Mouse (Mus musculus) gonadal fat pad, adult 2 months (tissue): ENCODE results near the gene Agxt. TPM values are rescaled to one million over a fixed set of nuclear protein-coding genes. Genes with fewer than 3 reads are reported as not detected.

Experiments used
- DNase-seq: peaks from one replicate; pipeline ENCODE4 v3.0.0-alpha.2; 2012; ENCODE audit warnings: low read depth
- polyA plus RNA-seq: library from polyadenylated mRNA; depleted of rRNA; stranded (reverse); fragments of >200 nt; gene quantifications from 2 replicates; pipeline ENCODE4 v1.2.3, GENCODE M21; 2012

The Agxt gene
- polyA plus RNA-seq, 1 experiment: not detected

DNA sequence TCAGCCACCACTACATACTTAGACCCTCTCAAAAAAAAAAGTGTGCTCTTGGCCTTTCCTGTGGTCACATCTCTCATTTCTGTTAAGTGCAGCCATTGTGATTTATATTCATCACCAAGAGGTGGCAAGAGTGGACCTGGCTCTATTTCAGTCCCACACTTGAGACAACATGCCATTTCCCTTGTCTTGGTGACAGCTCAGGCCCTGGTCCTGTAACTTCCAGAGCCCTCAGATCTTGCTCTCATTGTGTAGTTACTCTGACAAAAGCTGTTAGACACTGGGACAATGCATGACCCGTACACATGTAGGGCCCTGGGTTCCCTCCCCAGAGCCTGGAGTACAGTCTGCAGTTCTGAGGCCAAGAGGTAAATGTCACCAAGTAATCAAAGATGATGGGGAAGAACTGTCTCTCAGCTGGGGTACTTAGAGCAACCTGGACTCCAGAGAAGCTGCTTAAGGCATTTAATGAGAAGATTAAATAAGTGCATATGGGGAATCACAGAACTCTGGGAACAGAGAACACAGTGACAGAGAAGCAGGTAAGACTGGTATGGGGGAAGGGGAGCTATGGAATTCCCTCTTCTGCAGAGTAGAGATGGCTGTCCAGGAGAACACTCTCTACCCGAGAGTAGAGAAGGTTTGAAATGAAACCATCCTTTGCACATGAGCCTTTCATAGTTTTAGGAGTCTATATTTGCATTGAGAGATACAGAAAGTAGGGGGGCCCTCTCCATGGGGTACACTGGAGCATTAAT lies 16.0 kb downstream of the Agxt start:
- no peak for DNase-seq

DNA sequence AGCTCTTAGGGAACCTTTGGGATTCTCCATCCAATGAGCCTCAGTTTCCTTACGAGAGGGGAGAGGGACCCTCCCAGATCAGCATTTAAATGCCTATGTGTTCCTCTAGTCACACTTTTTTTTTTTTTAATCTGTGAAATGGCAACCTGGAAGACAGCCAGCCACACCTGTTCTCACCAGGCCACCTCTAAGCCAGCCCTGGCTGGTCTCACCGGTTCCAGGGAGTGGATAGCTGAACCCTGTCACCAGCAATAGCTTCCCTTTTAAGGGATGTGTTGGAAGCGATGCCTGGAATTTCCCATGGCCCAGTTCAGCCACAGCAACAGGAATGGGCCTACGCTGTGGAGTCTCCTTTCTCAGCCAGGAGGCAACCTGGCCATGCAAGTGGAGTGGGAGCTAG lies 22.5 kb downstream of the Agxt start:
- DNase-seq: no peak

DNA sequence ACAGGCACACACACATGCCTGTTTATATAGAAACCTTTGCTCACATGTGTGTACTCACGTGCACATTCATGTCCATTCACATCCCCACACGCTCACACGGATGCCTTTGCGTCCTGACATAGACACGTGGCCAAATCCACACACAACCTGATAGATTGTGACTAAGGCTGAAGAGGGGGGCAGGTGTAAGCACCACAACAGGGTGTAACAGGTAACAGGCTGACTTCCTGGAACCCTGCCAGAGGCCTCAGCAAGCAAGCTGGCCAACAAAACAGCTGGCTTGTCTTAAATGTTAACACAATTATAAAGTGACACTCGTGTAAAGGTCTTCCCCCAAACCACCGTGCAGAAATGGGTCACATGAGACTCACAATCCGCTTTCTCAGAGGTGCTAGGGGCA lies 23.9 kb downstream of the Agxt start:
- no peak for DNase-seq

DNA sequence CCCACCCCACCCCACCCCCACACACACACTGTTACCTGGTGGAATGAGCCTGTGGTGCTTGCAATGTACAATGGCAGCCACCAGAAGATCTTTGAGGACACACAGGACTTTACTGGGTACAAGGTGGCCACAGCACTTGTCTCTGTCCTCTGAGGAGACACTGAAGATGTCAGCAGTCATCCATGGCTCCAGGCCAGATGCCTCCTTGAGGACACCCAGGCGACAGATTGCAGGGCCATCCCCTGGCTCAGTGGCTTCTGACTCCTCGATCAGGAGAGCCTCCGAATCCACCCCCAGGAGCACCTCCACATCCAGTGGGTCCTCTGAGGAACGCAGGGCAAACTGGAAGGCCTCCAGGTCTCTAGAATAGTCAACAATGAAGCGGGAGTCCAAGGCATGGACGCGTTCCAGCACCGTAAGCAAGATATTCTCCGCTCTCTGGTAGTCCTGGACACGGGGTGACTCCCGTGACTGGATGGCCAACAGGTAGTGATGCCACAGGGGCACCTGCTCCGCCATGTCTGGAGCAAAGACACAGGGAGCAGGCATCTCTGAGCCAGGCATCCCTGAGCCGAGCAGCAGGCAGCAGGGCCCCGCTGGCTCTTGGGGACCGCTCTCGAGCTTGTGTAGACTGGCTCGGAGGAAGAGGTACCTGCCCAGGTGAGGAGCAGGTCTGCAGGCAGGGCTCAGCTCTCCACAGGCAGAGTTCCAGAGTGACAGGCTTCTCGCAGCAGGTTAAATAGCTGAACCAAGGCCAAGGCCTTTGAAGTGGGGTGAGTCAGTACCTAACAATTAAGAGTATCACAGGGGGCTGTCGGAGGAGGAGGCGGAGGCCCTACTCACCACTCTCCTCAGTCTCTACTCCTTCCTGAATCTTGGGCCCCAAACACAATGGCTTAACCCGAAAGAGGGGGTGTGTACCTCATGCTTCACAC lies 24.8 kb downstream of the Agxt start:
- no peak for DNase-seq

DNA sequence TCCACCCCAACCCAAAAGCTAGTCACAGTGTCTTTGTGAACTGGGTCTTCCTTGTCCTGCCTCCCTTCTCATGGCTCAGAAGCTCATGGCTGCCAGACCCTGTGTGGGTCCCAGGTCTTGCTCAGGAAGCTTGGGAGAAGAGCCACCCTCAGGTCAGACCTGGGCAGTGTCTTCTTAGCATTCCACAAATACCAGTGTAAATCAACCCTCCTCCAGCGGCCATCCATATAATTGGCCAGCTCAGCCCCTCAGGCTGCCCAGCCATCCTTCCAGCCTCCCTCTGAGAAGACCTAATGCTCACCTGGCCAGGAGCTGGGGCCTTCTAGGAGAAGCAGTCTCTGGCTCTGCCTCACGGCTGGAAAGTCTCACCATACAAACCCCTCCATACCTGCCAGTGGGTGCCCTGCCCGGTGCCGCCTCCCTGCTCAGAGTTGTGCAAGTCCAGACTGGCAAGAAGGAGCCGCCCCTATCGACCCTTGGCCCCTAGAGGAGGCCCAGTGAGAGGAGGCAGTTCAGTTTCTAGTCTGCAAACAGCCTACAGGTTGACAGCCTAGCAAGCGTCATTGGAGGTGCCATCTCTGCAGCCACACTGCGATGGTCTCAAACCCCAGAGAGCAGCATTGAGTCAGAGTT lies 25.6 kb downstream of the Agxt start, which contains the start of gene 2310007B03Rik:
TSS of gene 2310007B03Rik (minus strand) at position 448 of the 633 bp plus-strand sequence.
- no peak for DNase-seq

DNA sequence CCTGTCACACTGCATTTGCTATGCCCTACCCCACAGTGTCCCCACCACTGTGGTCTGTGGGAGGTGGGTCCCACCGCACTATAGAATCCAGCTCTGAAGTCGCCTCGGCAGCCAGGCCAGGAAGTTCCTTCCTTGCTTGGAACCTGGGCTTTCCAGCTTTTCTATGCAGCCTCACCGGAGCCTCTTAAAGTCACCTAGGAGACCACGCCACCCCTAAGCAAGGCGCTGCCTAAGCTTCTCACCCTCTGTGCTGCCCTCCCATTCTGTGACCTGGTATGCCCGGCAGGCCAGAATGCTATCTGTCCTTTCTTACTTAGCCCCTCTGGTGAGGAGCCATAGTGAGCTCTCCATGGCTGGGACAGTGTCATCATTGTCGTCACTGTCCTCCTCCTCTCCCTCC lies 26.3 kb downstream of the Agxt start:
- no peak for DNase-seq

DNA sequence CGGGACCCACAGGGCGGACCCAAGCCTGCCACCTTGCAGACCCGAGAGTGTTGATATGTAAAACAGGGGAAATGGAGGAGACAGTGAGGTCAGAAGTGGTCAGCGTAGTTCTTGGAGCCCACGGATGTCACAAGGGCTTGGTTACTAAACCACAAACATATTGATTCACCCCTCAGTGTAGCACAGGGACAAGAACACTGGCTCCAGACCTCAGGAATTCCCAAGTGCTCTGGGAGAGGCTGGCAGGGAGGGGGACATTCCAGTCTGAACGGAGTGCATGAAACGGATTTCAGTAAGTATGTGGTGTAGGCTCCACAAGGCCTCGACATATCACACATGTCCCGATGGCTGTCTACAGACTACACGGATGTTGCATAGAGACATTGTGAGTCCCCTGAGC lies 26.9 kb downstream of the Agxt start:
- DNase-seq: no peak

DNA sequence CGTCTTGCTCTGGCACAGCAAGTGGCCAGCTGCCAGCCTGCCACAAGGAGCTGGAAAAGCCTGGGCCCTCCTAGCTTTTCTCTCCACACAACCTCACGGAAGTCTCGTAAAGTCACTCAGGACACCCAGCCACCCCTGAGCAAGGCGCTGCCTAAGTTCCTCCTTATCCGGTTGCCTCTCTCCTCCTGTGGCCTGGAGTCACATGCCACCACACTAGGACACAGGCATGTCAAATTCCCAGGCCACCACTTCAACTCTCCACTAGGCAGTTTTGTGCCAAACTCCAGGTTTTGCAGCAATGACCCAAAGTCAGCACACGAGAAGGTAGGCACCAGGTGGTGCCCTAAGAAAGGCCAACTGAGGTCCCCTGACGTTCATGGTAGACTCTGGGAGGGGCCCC lies 27.5 kb downstream of the Agxt start:
- DNase-seq: no peak

DNA sequence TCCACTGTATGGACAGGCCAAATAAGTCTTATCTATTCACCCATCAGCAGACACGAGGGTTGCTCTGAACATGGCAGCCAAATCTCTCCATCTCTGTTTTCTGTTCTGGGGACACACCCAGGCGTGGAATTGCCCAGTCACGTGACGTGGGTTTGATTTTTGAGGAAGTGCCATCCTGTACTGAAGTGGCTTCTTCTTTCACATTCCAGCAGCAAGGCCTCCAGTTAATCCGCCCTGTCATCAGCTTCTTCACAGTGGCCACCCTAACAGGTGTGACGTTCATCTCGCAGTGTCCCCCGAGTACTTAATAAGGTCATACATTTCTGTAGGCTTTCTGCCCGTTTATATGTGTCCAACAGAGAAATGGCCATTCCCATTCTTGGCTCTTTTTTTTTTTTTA lies 30.4 kb downstream of the Agxt start:
- no peak for DNase-seq

DNA sequence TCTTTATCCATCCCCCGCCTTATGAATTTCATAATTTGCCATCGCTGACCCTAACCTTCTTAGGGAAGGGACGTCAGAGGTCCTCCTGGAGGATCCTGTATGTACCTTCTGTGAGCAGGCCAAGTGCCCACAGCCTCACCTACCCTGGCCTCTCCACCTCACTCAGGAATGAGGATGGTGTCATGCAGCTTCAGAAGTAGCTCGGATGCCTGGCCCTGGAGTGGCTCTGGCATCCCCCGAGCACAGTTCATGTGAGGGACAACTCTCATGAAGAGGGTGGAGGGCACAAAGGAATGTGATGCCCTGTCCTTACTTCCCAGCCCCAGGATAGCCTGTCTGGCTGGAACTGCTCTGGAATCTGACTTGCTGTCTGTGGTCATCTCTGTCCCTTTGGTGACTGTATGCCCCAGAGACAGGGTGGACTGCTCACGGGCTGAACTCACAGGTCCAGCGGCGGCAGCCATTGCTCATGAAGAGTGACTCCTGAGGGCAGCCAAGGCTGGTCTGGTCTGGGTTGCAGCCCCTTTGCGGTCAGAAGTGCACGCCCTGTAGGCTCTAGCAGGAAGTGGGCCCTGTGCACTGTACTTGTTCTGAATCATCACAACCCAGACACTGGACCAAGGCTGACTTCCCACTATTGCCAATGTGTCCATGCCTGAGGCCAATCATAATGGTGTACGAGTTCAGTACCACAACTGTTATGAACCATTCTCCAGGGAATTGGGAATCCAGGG lies 31.5 kb downstream of the Agxt start:
- no peak for DNase-seq

DNA sequence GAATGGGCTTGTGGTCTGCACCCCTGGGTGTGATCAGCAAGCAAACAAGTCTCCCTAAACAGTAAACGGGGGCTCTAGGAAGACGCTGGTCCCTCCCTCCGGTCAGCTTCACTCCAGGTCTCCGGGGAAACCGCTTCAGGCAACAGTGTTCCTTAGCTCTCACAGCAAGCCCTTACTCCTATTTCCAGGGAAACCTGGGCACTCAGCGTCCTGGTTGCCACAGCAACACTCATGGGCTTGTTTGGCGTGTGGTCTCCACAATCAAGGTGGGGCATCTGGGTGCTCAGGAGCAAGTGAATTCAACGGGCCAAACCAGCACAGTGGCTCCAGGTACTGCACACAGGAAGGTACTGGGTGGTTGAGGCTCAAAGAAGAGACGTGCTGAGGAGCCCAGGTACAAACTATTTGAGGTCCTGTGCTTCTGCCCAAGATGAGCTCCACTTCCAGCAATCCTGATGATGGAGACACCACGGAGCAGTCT lies 33.3 kb downstream of the Agxt start, which contains the start of gene Crocc2:
TSS of gene Crocc2 (plus strand) at position 431 of the 481 bp plus-strand sequence.
- no peak for DNase-seq

DNA sequence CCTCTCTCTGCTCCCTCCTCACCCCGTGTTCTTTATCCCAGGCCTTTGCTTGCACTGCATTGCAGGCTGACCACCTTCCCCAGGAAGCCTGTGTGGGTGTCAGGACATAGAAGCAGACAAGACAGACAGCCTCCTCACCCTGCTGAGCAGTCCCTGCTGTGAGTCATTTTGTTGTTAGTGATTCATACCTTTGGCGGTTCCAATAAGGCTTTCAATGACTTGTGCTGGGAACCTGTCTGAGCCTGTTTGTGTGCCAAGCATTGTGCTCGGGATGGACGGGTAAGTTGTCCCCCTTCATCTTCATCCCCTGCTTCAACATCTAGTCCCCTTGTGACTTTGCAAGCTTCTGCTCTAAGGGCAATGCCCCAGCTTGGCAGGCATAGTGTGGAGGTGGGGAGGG lies 38.6 kb downstream of the Agxt start:
- DNase-seq: no peak

DNA sequence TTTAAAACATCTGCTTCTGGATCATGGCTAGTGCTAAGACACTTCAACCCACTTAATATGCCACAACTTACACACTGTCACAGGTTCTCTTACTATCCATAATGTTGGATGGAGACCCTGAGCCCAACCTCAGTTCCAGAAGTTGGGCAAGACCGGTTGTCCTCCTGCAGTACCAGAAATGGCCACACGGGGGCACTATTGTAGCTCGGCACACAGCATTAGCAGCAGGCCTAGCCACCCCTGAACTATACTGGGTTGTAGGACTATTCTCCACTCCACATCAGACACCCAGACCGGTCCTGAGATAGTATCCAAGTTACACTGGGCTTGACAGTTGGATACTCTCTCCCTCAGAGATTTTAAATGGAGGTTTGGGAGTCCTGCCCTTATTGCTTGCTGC lies 39.4 kb downstream of the Agxt start:
- peak; percentile 12 for DNase-seq

DNA sequence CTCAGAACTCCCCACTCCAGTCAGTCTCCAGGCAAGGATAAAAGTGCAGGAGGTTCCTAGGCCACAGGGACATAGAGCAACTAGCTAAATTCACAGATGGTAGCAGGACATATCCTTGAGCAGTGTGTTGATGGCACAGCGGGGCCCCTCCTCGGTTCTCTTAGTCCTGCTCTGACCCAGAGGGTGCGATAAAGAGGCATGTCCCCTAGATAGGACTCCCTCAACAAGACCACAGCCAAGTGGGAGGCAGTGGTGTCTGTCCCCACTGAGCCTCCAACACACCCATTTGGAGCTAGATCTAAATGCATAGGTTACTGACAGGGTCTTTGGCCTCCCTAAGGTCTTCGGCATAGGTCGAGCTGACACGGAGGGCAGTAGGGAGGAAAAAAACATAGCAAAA lies 40.8 kb downstream of the Agxt start:
- no peak for DNase-seq

DNA sequence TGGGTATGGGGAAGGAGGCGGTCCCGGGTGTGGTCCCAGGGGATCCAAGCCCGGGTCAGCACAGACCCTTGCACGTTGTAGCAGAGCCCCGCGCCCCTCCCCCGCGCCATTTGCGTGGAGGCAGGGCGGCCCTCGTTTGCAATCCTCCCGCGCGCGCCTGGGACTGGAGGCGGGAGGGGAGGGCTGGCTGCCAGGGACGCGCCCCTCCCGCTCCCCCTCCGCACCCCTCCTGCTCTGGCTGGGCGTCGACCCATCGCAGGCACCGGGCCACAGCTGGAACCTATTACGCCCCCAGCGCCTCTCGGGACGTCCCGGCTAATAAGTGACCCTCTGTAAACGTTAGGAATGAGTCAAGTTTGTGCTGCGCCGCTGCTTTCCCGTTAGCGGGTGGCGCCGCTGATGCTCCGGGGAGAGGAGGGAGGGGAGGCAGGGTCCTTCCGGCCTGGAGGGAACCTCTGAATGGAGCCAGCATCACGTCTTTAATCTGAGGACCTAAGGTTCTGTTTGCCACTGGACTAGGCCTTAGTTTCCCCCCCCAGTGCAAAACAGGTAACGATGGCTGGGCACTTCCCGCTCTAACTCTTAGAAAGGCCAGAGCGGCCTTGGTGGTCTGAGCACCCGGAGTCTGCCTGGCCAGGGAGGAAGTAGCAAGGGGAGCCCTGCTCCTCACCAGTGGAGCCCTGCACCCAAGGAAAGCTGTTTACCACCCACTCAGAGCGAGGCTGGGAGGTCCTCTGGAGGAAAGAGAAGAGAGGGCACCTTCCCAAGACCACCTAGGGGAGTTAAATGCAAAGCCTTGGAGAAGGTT lies 41.7 kb downstream of the Agxt start:
- no peak for DNase-seq

DNA sequence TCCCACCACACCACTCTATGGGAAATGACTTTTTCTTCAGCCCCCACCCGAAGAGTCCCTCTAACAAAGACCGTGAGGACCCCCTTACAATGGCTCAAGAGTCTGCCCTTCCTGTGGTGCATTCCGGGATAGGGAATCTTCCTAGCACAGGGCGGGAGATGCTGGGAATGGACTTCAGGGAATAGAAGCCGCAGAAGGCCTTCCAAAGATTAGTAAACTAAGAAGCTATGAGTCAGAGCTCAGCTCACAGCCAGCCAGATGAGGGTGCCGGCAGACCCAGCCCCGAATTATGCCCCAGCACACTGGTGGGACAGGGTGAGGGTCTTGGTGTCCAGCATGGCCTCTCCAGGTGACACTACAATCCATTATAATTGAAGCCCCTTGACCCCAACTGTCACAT lies 47.2 kb downstream of the Agxt start:
- no peak for DNase-seq

DNA sequence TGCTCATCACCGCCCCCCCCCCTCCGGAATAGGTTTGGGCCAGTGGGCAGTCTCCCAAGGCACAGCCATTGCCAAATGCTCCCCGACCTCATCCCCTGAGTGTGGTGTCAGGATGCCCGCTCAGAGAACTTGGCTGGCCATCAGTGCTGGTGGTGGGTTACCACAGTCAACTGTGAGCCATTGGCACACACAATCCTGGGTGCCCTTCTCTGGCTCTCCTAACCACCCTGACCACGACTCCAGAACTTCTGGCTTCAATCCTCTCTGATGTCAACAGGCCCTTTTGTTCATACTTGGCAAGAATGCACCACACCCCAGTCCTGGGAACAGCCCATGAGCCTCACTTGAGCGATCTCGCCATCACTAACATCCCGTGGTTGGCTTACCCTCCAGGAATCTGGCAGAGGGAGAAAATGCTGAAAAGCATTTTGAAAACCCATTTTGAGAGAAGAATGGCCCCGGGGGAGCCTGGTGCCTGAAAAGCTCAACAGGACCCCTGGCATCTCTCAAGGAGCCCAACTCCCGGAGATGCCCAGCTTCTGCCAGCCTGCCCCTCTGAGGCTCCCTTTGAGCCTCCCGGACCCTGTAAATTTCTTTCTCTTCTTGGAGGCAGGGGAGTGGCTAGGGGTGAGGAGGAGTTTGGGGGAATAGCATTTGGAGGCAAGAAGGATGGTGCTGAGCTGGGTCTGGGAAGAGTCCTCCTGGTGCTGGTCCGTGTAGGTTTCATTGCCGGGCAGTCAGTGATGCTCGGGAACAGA lies 49.2 kb downstream of the Agxt start:
- DNase-seq: no peak

DNA sequence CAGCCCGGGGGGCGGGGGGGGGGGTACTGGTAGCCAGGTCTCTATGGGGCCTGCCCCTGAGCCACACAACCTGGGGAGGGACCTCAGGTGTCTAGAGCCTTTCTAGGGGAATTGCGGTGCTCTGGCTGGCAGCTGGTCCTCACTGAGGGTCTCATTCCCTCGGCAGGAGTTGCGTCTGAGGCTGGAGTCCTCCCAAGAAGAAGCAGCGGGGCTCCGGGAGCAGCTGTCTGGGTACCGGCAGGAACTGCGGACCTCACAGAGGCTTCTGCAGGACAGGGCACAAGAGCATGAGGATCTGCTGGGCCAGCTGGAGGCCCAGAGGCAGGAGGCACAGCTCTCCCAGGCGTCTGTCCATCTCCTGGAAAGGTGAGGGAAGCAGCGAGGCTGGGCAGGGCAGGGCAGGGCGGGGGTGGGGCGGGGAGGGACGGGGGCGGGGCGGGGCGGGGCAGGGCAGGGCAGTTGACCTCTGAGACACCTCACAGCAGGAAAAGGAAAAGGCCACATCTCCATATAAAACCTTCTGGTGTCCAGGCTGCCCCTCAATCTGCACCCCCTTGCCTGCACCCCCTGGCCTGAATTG lies 55.8 kb downstream of the Agxt start:
- no peak for DNase-seq

DNA sequence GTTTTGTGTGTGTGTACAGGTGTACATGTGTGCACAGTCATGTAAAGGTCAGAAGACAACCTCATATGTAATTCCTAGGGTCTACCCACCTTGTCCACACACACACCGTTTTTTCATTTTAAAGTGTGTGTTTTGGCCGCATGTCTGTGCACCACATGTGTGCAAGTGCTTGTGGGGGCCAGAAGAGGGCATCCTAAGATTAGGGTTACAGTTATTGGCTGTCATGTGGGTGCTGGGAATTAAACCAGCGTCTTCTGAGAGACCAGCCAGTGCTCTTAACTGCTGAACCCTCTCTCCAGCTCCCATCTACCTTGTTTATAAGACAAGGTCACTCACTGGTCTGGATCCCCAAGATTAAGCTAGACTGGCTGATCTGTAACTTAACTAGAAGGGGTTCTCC lies 59.9 kb downstream of the Agxt start:
- DNase-seq: no peak
